Mouse (Mus musculus) olfactory bulb, adult 2 months (tissue): ENCODE results near the gene Fibp.

Experiments
- CTCF ChIP-seq: fragments of 200-500 bp; IDR thresholded peaks from 2 replicates; pipeline ENCODE4 v1.5.1; 2012; ENCODE audit warnings: low read depth, mild to moderate bottlenecking, low read length, moderate library complexity; ENCODE audit not compliant: insufficient read depth
- POLR2A ChIP-seq: fragments of 200-500 bp; IDR thresholded peaks from 2 replicates; pipeline ENCODE4 v1.6.1; 2012; ENCODE audit warnings: mild to moderate bottlenecking, low read depth, low read length, moderate library complexity; ENCODE audit not compliant: insufficient read depth

DNA sequence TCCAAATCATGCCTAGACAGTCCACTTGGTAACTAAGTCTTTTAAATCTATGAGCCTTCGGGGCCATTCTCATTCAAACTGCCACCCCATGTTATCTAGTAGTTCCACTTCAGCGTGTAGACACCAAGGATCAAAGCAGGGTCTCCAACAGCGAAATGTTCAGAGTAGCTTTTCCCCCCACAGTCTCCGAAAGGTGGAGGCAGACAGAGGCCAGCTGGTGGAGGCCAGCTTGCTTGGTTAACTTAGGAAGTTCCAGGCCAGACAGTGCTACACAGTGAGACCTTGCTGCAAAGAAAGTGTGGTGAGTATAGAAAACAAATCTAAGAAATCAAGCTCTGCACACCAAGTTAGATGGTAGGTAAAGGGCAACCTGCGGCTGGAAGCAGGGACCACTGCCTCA, 49.8 kb upstream of the Fibp start:
- TF ChIP-seq CTCF (no peak), POLR2A (no peak)
